In the genomic region with DNA sequence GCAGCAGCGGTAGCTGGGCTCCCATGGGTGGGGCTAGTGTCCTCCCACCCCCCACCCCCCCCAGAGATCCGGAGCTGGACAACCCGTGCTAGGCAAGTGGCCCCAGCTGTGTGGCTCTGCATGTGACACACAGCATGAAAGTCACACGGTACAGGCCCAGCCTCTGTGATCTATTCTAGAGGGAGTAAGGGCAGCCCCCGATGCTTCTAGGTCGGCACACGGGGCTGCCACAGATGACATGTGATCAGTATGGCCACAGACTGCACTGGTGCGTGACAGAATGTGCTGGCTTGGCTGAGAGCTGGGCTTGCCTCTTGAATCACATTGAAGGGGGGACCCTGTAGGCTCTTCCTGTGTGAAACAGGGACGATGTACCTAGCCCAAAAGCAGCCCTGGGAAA, we compare ENCODE assay signal across 11 mouse cellular contexts. TPM values are rescaled to one million over a fixed set of nuclear protein-coding genes. Genes with fewer than 3 reads are reported as not detected.
DNase-seq lines count a peak whose midpoint lies in the region; ATAC-seq and TF ChIP-seq lines count a peak whose summit lies in the region.
"Had no signal": no experiment of that assay in that cellular context is flagged by ENCODE, and none has a peak within 500 bp of the region (broad histone marks: within the 10 kb centered on the region; RNA-seq: fewer than 3 reads in every experiment).

No protein-coding gene starts in this region.

- in situ Hi-C loops in CH12.LX (cut with MboI; ENCODE audit: low pct_ligation_motif_present, low pct_unique_long_range_greater_than_20kb, low sequenced_read_pairs): no loop called here

- H3K27ac ChIP-seq in embryonic facial prominence, embryonic 11.5 days (replicated peaks; ENCODE audit: low read depth, low read length): no peak overlapping the region
- H3K27ac ChIP-seq in embryonic facial prominence, embryonic 10.5 days (replicated peaks): no peak overlapping the region
- no peak overlapping the region for H3K27ac ChIP-seq in kidney, embryonic 15.5 days
- peak overlapping the region; percentile 35; the same call in 1 of the 2 replicates for H3K27ac ChIP-seq in CH12.LX (ENCODE audit: insufficient read depth, low read depth)
- no peak overlapping the region for H3K27ac ChIP-seq in midbrain, embryonic 16.5 days (ENCODE audit: low read length)
- H3K27ac ChIP-seq: layer of hippocampus, adult 2 months had no signal

- DNase-seq in embryonic facial prominence, embryonic 11.5 days (ENCODE audit: low spot score): no peak
- DNase-seq in embryonic facial prominence, embryonic 10.5 days (ENCODE audit: low spot score): no peak
- DNase-seq in kidney, adult 9 months: no peak
- DNase-seq in CH12.LX (ENCODE audit: extremely low read depth): peak; percentile 89
- no peak for DNase-seq in c-Kit-positive CD71-positive TER-119-positive erythroid progenitor cells, embryonic 14.5 days (ENCODE audit: low spot score)
- DNase-seq: adrenal gland, postnatal 25 days had no signal

- peak; percentile 14; the same call in 1 of the 2 replicates for TF ChIP-seq POLR2A in CH12.LX (IDR thresholded peaks at IDR 0.05; ENCODE audit: low read depth, low read length)

- peak; percentile 35; the same call in 1 of the 2 replicates for TF ChIP-seq EP300 in CH12.LX (IDR thresholded peaks at IDR 0.05; ENCODE audit: low read length)

- no peak overlapping the region for H3K4me3 ChIP-seq in embryonic facial prominence, embryonic 11.5 days (ENCODE audit: low read depth, low read length)
- no peak overlapping the region for H3K4me3 ChIP-seq in embryonic facial prominence, embryonic 10.5 days
- no peak overlapping the region for H3K4me3 ChIP-seq in kidney, embryonic 15.5 days (replicated peaks)
- H3K4me3 ChIP-seq in CH12.LX (replicated peaks in 1 of 3; ENCODE audit: low read depth in 2 of 3, low read length in 2 of 3, poor library complexity in 1 of 3): peak overlapping the region in 1 of 3 experiments; percentile 23
- H3K4me3 ChIP-seq in midbrain, embryonic 16.5 days (ENCODE audit: low read depth, low read length): no peak overlapping the region
- H3K4me3 ChIP-seq: erythroblast, embryonic 14.5 days; layer of hippocampus, adult 2 months had no signal

- H3K36me3 ChIP-seq in embryonic facial prominence, embryonic 11.5 days (replicated peaks; ENCODE audit: control insufficient read depth, insufficient read depth, low read depth, low read length): no peaks in the 10 kb centered on the region
- peaks cover 4% of the 10 kb centered on the region; the same call in 1 of the 2 replicates for H3K36me3 ChIP-seq in embryonic facial prominence, embryonic 10.5 days (replicated peaks)
- peaks cover 54% of the 10 kb centered on the region for H3K36me3 ChIP-seq in kidney, embryonic 15.5 days
- H3K36me3 ChIP-seq in CH12.LX (replicated peaks in 1 of 2; ENCODE audit: control insufficient read depth in 1 of 2, insufficient read depth in 1 of 2, low read length in 1 of 2): no peaks in the 10 kb centered on the region
- peaks cover 8% of the 10 kb centered on the region for H3K36me3 ChIP-seq in midbrain, embryonic 16.5 days (ENCODE audit: control insufficient read depth, insufficient read depth, low read length)

- no peaks in the 10 kb centered on the region for H3K9me3 ChIP-seq in embryonic facial prominence, embryonic 11.5 days (replicated peaks; ENCODE audit: control insufficient read depth, low read length)
- H3K9me3 ChIP-seq in embryonic facial prominence, embryonic 10.5 days: no peaks in the 10 kb centered on the region
- no peaks in the 10 kb centered on the region for H3K9me3 ChIP-seq in kidney, embryonic 15.5 days (replicated peaks)
- no peaks in the 10 kb centered on the region for H3K9me3 ChIP-seq in CH12.LX (replicated peaks; ENCODE audit: low read length)
- no peaks in the 10 kb centered on the region for H3K9me3 ChIP-seq in midbrain, embryonic 16.5 days (replicated peaks; ENCODE audit: control insufficient read depth, low read length, poor library complexity, severe bottlenecking)

- no peak overlapping the region for H3K4me2 ChIP-seq in embryonic facial prominence, embryonic 11.5 days (ENCODE audit: low read depth, low read length)
- no peak overlapping the region for H3K4me2 ChIP-seq in kidney, embryonic 15.5 days
- no peak overlapping the region for H3K4me2 ChIP-seq in CH12.LX (ENCODE audit: insufficient read depth, low read depth, poor library complexity, severe bottlenecking)
- H3K4me2 ChIP-seq in midbrain, embryonic 16.5 days (ENCODE audit: low read length): no peak overlapping the region

- TF ChIP-seq CTCF in CH12.LX (conservative IDR thresholded peaks at IDR 0.05 in 1 of 2, IDR thresholded peaks at IDR 0.05 in 1 of 2; ENCODE audit: low read depth in 2 of 2, low read length in 2 of 2): no peak

- WGBS in embryonic facial prominence, embryonic 11.5 days: 71% methylated on average over 9 of the region's 9 CpGs
- WGBS in embryonic facial prominence, embryonic 10.5 days: 78% methylated on average over 9 of the region's 9 CpGs
- 43% methylated on average over 9 of the region's 9 CpGs for WGBS in kidney, embryonic 15.5 days
- WGBS in midbrain, embryonic 16.5 days: 50% methylated on average over 9 of the region's 9 CpGs

- peak; percentile 43; the same call in 1 of the 2 replicates for ATAC-seq in embryonic facial prominence, embryonic 11.5 days (replicated peaks; ENCODE audit: insufficient number of reproducible peaks, low FRiP score, low TSS enrichment, low read depth)
- peak; percentile 88 for ATAC-seq in kidney, embryonic 15.5 days (replicated peaks; ENCODE audit: low FRiP score)
- peak; percentile 32; the same call in 1 of the 2 replicates for ATAC-seq in midbrain, embryonic 16.5 days
- ATAC-seq in activated CD4-positive, CD25-positive, alpha-beta regulatory T cell, adult 4 months: no peak

- H3K4me1 ChIP-seq in embryonic facial prominence, embryonic 11.5 days (ENCODE audit: control insufficient read depth, insufficient read depth, low read length): no peaks in the 10 kb centered on the region
- H3K4me1 ChIP-seq in embryonic facial prominence, embryonic 10.5 days: peaks cover 11% of the 10 kb centered on the region
- H3K4me1 ChIP-seq in kidney, embryonic 15.5 days: peaks cover 24% of the 10 kb centered on the region
- peaks cover 19 to 71% of the 10 kb centered on the region in 2 experiments for H3K4me1 ChIP-seq in CH12.LX (ENCODE audit: control insufficient read depth in 1 of 2, insufficient read depth in 2 of 2)
- H3K4me1 ChIP-seq in midbrain, embryonic 16.5 days (ENCODE audit: control insufficient read depth, insufficient read depth, low read length): no peaks in the 10 kb centered on the region

- H3K79me2 ChIP-seq in CH12.LX (replicated peaks; ENCODE audit: control insufficient read depth, extremely low read depth, insufficient read depth, poor library complexity, severe bottlenecking): no peaks in the 10 kb centered on the region

- H3K9ac ChIP-seq in embryonic facial prominence, embryonic 11.5 days (replicated peaks; ENCODE audit: low read length): no peak overlapping the region
- no peak overlapping the region for H3K9ac ChIP-seq in kidney, embryonic 15.5 days
- H3K9ac ChIP-seq in CH12.LX (ENCODE audit: insufficient read depth, low read depth): no peak overlapping the region
- no peak overlapping the region for H3K9ac ChIP-seq in midbrain, embryonic 16.5 days (ENCODE audit: low read depth, low read length)

- no peak for TF ChIP-seq RAD21 in CH12.LX (IDR thresholded peaks at IDR 0.05; ENCODE audit: low read depth, low read length)

- H3K27me3 ChIP-seq in embryonic facial prominence, embryonic 11.5 days (ENCODE audit: control insufficient read depth, insufficient read depth, low read length): no peaks in the 10 kb centered on the region
- no peaks in the 10 kb centered on the region for H3K27me3 ChIP-seq in embryonic facial prominence, embryonic 10.5 days (replicated peaks; ENCODE audit: low read depth, poor library complexity, severe bottlenecking)
- no peaks in the 10 kb centered on the region for H3K27me3 ChIP-seq in kidney, embryonic 15.5 days
- no peaks in the 10 kb centered on the region for H3K27me3 ChIP-seq in CH12.LX (replicated peaks)
- no peaks in the 10 kb centered on the region for H3K27me3 ChIP-seq in midbrain, embryonic 16.5 days (ENCODE audit: control insufficient read depth, insufficient read depth, low read depth, low read length)

- dilution Hi-C loops in CH12.LX (cut with MboI; ENCODE audit: extremely low pct_ligation_motif_present, extremely low pct_unique_long_range_greater_than_20kb, low sequenced_read_pairs): no loop called here

TF ChIP-seq in CH12.LX, 34 proteins besides CTCF, POLR2A, EP300 and RAD21 (continues in another document):
- TF ChIP-seq MYC (IDR thresholded peaks at IDR 0.05; ENCODE audit: low read depth, low read length): peak; percentile 28; the same call in 1 of the 2 replicates
- peak; percentile 59 for TF ChIP-seq USF1 (IDR thresholded peaks at IDR 0.05; ENCODE audit: low read depth, low read length)
- no peak for TF ChIP-seq SMC3 (IDR thresholded peaks at IDR 0.05; ENCODE audit: low read depth, low read length)
- no peak for TF ChIP-seq HCFC1 (IDR thresholded peaks at IDR 0.05; ENCODE audit: low read depth, low read length)
- TF ChIP-seq ZMIZ1 (IDR thresholded peaks at IDR 0.05; ENCODE audit: low read depth, low read length): 0 out of 2 replicates have a peak, but pooled peaks have one; percentile 0
- TF ChIP-seq CHD1 (IDR thresholded peaks at IDR 0.05; ENCODE audit: low read depth, low read length): no peak
- TF ChIP-seq BHLHE40 (IDR thresholded peaks at IDR 0.05; ENCODE audit: low read depth, low read length): peak; percentile 99
- TF ChIP-seq SIN3A (IDR thresholded peaks at IDR 0.05; ENCODE audit: low read length): no peak
- TF ChIP-seq KAT2A (IDR thresholded peaks at IDR 0.05; ENCODE audit: insufficient replicate concordance, low read length): no peak
- TF ChIP-seq RCOR1 (conservative IDR thresholded peaks at IDR 0.05; ENCODE audit: low read depth, low read length): no peak
- no peak for TF ChIP-seq ZKSCAN1 (IDR thresholded peaks at IDR 0.05; ENCODE audit: borderline replicate concordance, low read depth, low read length)
- no peak for TF ChIP-seq JUN (IDR thresholded peaks at IDR 0.05; ENCODE audit: insufficient read depth, low read depth, low read length)
- peak; percentile 88 for TF ChIP-seq MAZ (IDR thresholded peaks at IDR 0.05; ENCODE audit: low read depth, low read length)
- no peak for TF ChIP-seq E2F4 (IDR thresholded peaks at IDR 0.05; ENCODE audit: insufficient replicate concordance, low read depth, low read length)

RNA-seq across cellular contexts. Expression of a gene that starts 46.7 kb away (rescaled TPM):
- 21.6 and 25.7 TPM in 2 replicates for polyA plus RNA-seq in embryonic facial prominence, embryonic 11.5 days (2014; fragmentation: Nextera tagmentation; extraction: Ambion mirVana)
- 30.5 and 33.3 TPM in 2 replicates for polyA plus RNA-seq in embryonic facial prominence, embryonic 10.5 days (2016; fragmentation: Nextera tagmentation; extraction: Ambion mirVana)
- polyA plus RNA-seq in kidney, embryonic 15.5 days (2015; fragmentation: Nextera tagmentation; extraction: Ambion mirVana): 27.6 and 29.7 TPM in 2 replicates
- total RNA-seq in CH12.LX (2012; rRNA removed) (17.3 and 19.8 TPM in 2 replicates), CH12.LX (2014; rRNA removed) (8.9 and 9.8 TPM in 2 replicates)
- 13.1 and 14.1 TPM in 2 replicates for polyA plus RNA-seq in CH12.LX (2012; ENCODE audit: insufficient read length, low read depth)
- polyA plus RNA-seq in midbrain, embryonic 16.5 days (2015; fragmentation: Nextera tagmentation; extraction: Ambion mirVana): 43.4 and 50.2 TPM in 2 replicates
- 10 to 100 TPM; 10.8 to 14.4 TPM for polyA plus RNA-seq in activated CD4-positive, CD25-positive, alpha-beta regulatory T cell, adult 4 months (2017; shearing (Covaris generic))
